Mouse (Mus musculus) kidney, embryonic 15.5 days (tissue): ENCODE measurements around the gene Aida. TPM values are rescaled to one million over a fixed set of nuclear protein-coding genes. Genes with fewer than 3 reads are reported as not detected.
"Not testable (repeated sequence)": the region's sequence is repeated elsewhere in the genome, so short reads cannot be mapped to it uniquely, and the experiment has no call there.

Source experiments
- ATAC-seq: fragments of 200-750 bp; cut with Nextera tagmentation; replicated peaks from 2 replicates; pipeline ENCODE4 v1.8.0; 2017; ENCODE audit warnings: moderate TSS enrichment; ENCODE audit not compliant: low FRiP score
- H3K27ac ChIP-seq: fragments of 300-500 bp; sonication (generic); 2 replicates; pipeline ENCODE4 v1.5.1; 2015; ENCODE audit warnings: mild to moderate bottlenecking, inconsistent platforms
- H3K27me3 ChIP-seq: fragments of 300-500 bp; sonication (generic); 2 replicates; pipeline ENCODE4 v1.6.1; 2015; ENCODE audit warnings: inconsistent platforms
- H3K36me3 ChIP-seq: fragments of 300-500 bp; sonication (generic); 2 replicates; pipeline ENCODE4 v1.6.1; 2015; ENCODE audit warnings: inconsistent platforms
- H3K4me1 ChIP-seq: fragments of 300-500 bp; sonication (generic); 2 replicates; pipeline ENCODE4 v1.6.1; 2015; ENCODE audit warnings: inconsistent platforms
- H3K4me2 ChIP-seq: fragments of 300-500 bp; sonication (generic); 2 replicates; pipeline ENCODE4 v1.6.1; 2015; ENCODE audit warnings: moderate library complexity, mild to moderate bottlenecking, inconsistent platforms
- H3K4me3 ChIP-seq: fragments of 300-500 bp; sonication (generic); replicated peaks from 2 replicates; pipeline ENCODE4 v1.5.1; 2015; ENCODE audit warnings: mild to moderate bottlenecking, inconsistent platforms
- H3K9ac ChIP-seq: fragments of 300-500 bp; sonication (generic); 2 replicates; pipeline ENCODE4 v1.6.1; 2015; ENCODE audit warnings: mild to moderate bottlenecking, inconsistent platforms
- H3K9me3 ChIP-seq: fragments of 300-500 bp; sonication (generic); replicated peaks from 2 replicates; pipeline ENCODE4 v1.6.1; 2016; ENCODE audit warnings: inconsistent platforms
- WGBS: fragments of 180-500 bp; shearing (Covaris S2); methylation state at CpG from one replicate; pipeline ENCODE4 v1.1.7; 2015; ENCODE audit warnings: mixed read lengths; 5-methylcytosine and 5-hydroxymethylcytosine counted together
- polyA plus RNA-seq: library from polyadenylated mRNA; unstranded; fragments of >200 nt; fragmentation: Nextera tagmentation; extraction: Ambion mirVana; gene quantifications from 2 replicates; pipeline ENCODE4 v1.2.1, GENCODE M21; 2015

Aida gene
- polyA plus RNA-seq, 1 experiment from 2014 or later = 45.5 TPM

DNA sequence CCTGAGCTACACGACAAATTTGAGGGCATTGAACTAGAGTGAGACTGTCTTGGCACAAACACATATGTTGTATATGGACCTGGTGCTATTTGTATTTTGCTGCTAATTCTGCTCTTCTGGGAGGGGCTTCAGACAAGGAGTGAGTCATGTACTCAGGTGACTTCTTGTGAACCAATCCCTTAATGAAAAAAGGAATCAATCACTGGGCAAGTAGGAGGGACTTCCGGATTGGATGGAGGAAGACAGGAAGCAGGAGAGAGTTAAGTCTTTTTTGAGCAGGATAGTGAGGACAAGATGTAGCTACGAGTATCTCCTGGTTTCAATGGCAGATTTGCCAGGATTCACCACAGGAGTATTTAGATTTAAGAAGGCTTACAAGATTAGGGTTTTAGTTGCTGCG lies 6.8 kb upstream of the Aida start:
- H3K9me3 ChIP-seq = no peaks in the 10 kb centered on the region
- WGBS = 93% methylated on average over 4 of the region's 4 CpGs
- H3K27me3 ChIP-seq = no peaks in the 10 kb centered on the region
- H3K4me3 ChIP-seq = no peak overlapping the region
- peaks cover 87% of the 10 kb centered on the region for H3K36me3 ChIP-seq
- no peak overlapping the region for H3K27ac ChIP-seq
- no peak overlapping the region for H3K9ac ChIP-seq
- H3K4me2 ChIP-seq = no peak overlapping the region
- no peak for ATAC-seq
- no peaks in the 10 kb centered on the region for H3K4me1 ChIP-seq

DNA sequence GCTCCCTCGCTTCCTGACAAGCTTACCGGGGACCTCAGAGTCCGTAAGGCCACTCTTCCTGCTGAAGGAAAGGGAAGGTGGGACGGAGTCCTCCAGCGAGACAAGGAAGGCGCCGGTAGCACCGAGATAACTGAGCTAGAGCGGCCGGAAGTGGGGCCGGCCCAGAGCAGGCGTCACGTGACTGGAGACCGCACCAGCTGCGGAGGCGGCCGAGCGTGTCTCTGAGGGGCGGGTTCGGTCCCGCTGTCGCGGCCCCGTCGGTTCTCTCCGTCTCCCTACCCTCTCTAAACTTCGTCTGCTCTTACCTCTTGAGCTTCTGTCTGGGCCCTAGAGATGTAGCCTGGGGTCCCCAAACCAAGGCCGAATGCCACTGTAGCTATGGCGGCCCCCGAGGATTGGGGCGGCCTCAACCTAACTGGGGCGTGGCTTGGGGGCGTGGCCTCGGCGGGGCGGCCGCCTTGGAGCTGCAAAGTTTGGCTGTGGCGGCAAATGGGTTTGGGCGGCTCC lies 540 bp downstream of the Aida start, which contains the start of gene Brox:
Gene Brox (minus strand): TSS at position 393 of the 507 bp plus-strand sequence.
- H3K9ac ChIP-seq = peak within 1 kb of the TSS; percentile 55
- H3K36me3 ChIP-seq = peaks cover 22% of the 10 kb centered on the region
- no peaks in the 10 kb centered on the region for H3K4me1 ChIP-seq
- H3K4me2 ChIP-seq = peak within 1 kb of the TSS; percentile 60
- WGBS = under 1% methylated on average over 39 of the region's 39 CpGs
- peak; percentile 91 for ATAC-seq
- H3K4me3 ChIP-seq = peak within 1 kb of the TSS; percentile 53
- H3K27ac ChIP-seq = peak within 1 kb of the TSS; percentile 74
- H3K27me3 ChIP-seq = no peaks in the 10 kb centered on the region
- no peaks in the 10 kb centered on the region for H3K9me3 ChIP-seq

- Histone ChIP-seq H3K9ac (peak overlapping the region; percentile 46), H3K4me2 (peak overlapping the region; percentile 60), H3K4me1 (no peaks in the 10 kb centered on the region), H3K4me3 (peak overlapping the region; percentile 53), H3K27me3 (no peaks in the 10 kb centered on the region), H3K36me3 (peaks cover 17% of the 10 kb centered on the region), H3K27ac (peak overlapping the region; percentile 74), H3K9me3 (no peaks in the 10 kb centered on the region)
- under 1% methylated on average over 30 of the region's 30 CpGs for WGBS
- ATAC-seq = peak; percentile 55
These were observed 1.1 kb downstream of the Aida start for GRCm38 (mm10) chr1:183297473-183297885.

DNA sequence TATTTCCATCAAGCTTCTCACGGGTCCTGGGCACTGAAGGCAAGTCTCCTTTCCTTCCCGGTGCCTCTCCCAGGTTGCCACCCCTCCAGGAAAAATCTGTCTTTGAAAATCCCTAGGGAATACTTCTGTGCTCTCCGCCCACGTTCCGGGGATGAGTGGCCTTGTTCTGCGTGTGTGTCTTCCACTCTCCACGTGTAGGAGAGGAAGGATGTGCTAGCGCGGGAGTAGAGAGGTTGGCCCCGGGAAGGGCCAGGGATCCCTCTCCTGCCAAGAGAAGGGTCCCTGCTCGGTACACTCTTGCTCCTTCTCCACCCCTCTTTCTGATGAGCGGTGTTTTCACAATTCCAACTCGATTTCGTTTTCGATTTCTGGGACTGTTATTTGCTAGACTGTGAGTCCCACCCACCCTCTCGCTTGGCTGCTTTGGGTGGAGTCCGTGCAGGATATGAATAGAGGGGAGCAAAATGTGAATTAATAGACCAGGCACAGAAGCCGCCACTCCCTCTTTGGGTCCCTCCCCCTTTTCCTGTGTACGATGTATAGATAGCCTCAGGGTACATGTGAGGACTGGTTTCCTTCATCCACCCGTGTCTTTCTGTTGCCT lies 1.6 kb downstream of the Aida start:
- Histone ChIP-seq H3K27ac (peak overlapping the region; percentile 74), H3K4me1 (no peaks in the 10 kb centered on the region), H3K4me2 (peak overlapping the region; percentile 60), H3K9ac (peak overlapping the region; percentile 46), H3K4me3 (peak overlapping the region; percentile 53), H3K36me3 (peaks cover 11% of the 10 kb centered on the region), H3K27me3 (no peaks in the 10 kb centered on the region), H3K9me3 (no peaks in the 10 kb centered on the region)
- under 1% methylated on average over 20 of the region's 20 CpGs for WGBS
- peak; percentile 9; the same call in 1 of the 2 replicates for ATAC-seq

- no peak for ATAC-seq
- Histone ChIP-seq H3K27ac (no peak overlapping the region), H3K4me3 (no peak overlapping the region), H3K36me3 (no peaks in the 10 kb centered on the region; the same call in 1 of the 2 replicates), H3K4me2 (no peak overlapping the region), H3K4me1 (no peaks in the 10 kb centered on the region), H3K9me3 (no peaks in the 10 kb centered on the region), H3K9ac (no peak overlapping the region), H3K27me3 (no peaks in the 10 kb centered on the region)
- 87% methylated on average over 6 of the region's 6 CpGs for WGBS
These were observed 2.8 kb downstream of the Aida start for GRCm38 (mm10) chr1:183299161-183299560.

- Histone ChIP-seq H3K4me2 (no peak overlapping the region), H3K27me3 (no peaks in the 10 kb centered on the region), H3K4me3 (no peak overlapping the region), H3K4me1 (no peaks in the 10 kb centered on the region), H3K36me3 (peaks cover 43% of the 10 kb centered on the region), H3K27ac (no peak overlapping the region), H3K9me3 (no peaks in the 10 kb centered on the region), H3K9ac (no peak overlapping the region)
- no peak for ATAC-seq
- 76% methylated on average over 3 of the region's 3 CpGs for WGBS
These were observed 11.2 kb downstream of the Aida start for GRCm38 (mm10) chr1:183307555-183307954.

DNA sequence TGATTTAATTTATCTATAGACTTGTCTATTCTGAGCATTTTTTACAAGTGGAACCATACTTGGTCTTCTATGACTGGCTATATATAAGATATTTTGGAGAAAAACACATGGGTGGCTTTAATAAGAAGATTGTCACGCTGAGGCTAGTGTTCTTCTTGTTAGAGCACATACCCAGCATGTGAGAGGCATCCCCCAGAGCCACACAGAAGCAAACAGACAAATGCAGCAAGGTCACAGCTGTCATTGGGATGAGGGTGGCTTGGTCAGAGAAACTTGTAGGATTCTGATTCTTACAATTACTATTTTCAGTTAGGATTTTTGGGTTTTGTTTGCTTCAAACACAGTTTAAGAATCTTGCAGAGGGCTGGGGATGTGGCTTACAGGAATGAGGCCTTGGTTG lies 12.1 kb downstream of the Aida start:
- H3K9me3 ChIP-seq = no peaks in the 10 kb centered on the region
- WGBS = 92% methylated on average over 1 of the region's 1 CpGs
- no peak overlapping the region for H3K4me2 ChIP-seq
- no peak overlapping the region for H3K4me3 ChIP-seq
- no peak for ATAC-seq
- H3K4me1 ChIP-seq = no peaks in the 10 kb centered on the region
- peaks cover 47% of the 10 kb centered on the region for H3K36me3 ChIP-seq
- H3K9ac ChIP-seq = no peak overlapping the region
- H3K27me3 ChIP-seq = no peaks in the 10 kb centered on the region
- H3K27ac ChIP-seq = no peak overlapping the region

GRCm38 (mm10) chr1:183309601-183310000 lies 13.2 kb downstream of the Aida start:
- 83% methylated on average over 2 of the region's 2 CpGs for WGBS
- H3K36me3 ChIP-seq = peaks cover 58% of the 10 kb centered on the region
- not testable (repeated sequence) for H3K9me3 ChIP-seq, H3K27me3 ChIP-seq, H3K9ac ChIP-seq, H3K27ac ChIP-seq, H3K4me1 ChIP-seq, H3K4me3 ChIP-seq, H3K4me2 ChIP-seq, ATAC-seq

DNA sequence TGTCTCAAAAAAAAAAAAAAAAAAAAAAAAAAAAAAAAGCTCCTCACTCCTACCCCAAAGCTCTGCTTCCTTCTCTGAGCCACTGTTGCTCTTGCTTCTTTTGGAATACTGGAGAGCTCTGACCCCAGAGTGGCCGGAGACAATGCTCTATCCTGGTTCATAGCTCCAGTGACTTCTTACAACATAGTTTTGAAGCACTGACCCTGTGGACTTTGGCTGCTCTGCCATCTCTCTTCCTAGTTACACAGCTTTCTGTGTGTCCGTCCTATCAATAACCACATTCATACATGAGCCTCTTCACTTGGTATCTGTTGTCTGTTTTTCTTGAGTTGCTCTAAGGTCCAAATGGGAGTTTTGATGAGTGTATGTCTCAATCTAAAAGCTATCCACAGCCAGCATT lies 15.7 kb downstream of the Aida start:
- Histone ChIP-seq H3K9me3 (no peaks in the 10 kb centered on the region), H3K27ac (no peak overlapping the region), H3K4me2 (no peak overlapping the region), H3K4me3 (no peak overlapping the region), H3K4me1 (no peaks in the 10 kb centered on the region), H3K36me3 (peaks cover 77% of the 10 kb centered on the region), H3K27me3 (no peaks in the 10 kb centered on the region), H3K9ac (no peak overlapping the region)
- WGBS = 97% methylated on average over 2 of the region's 2 CpGs
- ATAC-seq = no peak

GRCm38 (mm10) chr1:183315783-183316182 lies 19.4 kb downstream of the Aida start:
- no peak overlapping the region for H3K4me3 ChIP-seq
- 80% methylated on average over 2 of the region's 2 CpGs for WGBS
- no peaks in the 10 kb centered on the region for H3K4me1 ChIP-seq
- peaks cover 81% of the 10 kb centered on the region for H3K36me3 ChIP-seq
- no peaks in the 10 kb centered on the region for H3K9me3 ChIP-seq
- H3K27me3 ChIP-seq = no peaks in the 10 kb centered on the region
- no peak overlapping the region for H3K27ac ChIP-seq
- H3K9ac ChIP-seq = no peak overlapping the region
- H3K4me2 ChIP-seq = no peak overlapping the region
- ATAC-seq = no peak

DNA sequence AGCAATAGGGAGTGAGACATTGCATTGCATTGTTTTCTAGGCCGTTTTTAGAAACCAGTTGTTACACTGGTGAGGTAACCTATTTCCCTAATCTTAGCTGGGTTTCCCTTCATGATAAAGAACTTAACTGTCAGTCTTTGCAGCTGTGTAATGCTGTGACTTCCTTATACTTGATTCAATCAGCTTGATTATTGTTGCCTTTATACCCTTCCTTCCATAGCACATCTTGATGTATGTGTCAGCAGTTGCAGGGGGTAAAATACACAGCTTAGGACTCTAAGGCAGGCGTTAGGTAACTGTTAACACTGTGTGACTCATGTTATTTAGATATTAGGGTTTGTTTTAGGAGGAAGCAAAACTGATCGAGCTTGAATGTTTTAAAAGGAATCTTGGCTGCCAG lies 24.3 kb downstream of the Aida start:
- Histone ChIP-seq H3K27me3 (no peaks in the 10 kb centered on the region), H3K4me1 (no peaks in the 10 kb centered on the region), H3K9me3 (no peaks in the 10 kb centered on the region), H3K27ac (no peak overlapping the region), H3K36me3 (peaks cover 80% of the 10 kb centered on the region), H3K9ac (no peak overlapping the region), H3K4me3 (no peak overlapping the region), H3K4me2 (no peak overlapping the region)
- 80% methylated on average over 3 of the region's 3 CpGs for WGBS
- no peak for ATAC-seq

- not testable (repeated sequence) for H3K27me3 ChIP-seq, H3K4me2 ChIP-seq, H3K9ac ChIP-seq, H3K9me3 ChIP-seq, H3K4me1 ChIP-seq, H3K4me3 ChIP-seq, ATAC-seq, H3K27ac ChIP-seq
- 86% methylated on average over 5 of the region's 5 CpGs for WGBS
- H3K36me3 ChIP-seq = peaks cover 78% of the 10 kb centered on the region
These were observed 26.1 kb downstream of the Aida start for GRCm38 (mm10) chr1:183322496-183322895.

GRCm38 (mm10) chr1:183323923-183324322 lies 27.5 kb downstream of the Aida start:
- Histone ChIP-seq H3K36me3 (peaks cover 82% of the 10 kb centered on the region), H3K4me2 (no peak overlapping the region), H3K9ac (no peak overlapping the region), H3K27me3 (no peaks in the 10 kb centered on the region), H3K9me3 (no peaks in the 10 kb centered on the region), H3K4me1 (no peaks in the 10 kb centered on the region), H3K4me3 (no peak overlapping the region), H3K27ac (no peak overlapping the region)
- ATAC-seq = no peak
- 96% methylated on average over 2 of the region's 2 CpGs for WGBS
